Mouse (Mus musculus) hindbrain, embryonic 11.5 days (tissue): ENCODE measurements at regions not wholly inside any gene's neighbourhood (a gene's known extent, or its start where the extent isn't known, plus 50 kb on each side); places are given as distances from the start of the nearest gene placed in this dataset.

Source experiments
- ATAC-seq: fragments of 200-750 bp; cut with Nextera tagmentation; 2 replicates; pipeline ENCODE4 v1.8.0; 2017; ENCODE audit warnings: mild to moderate bottlenecking, moderate TSS enrichment, moderate library complexity; ENCODE audit not compliant: low FRiP score
- DNase-seq: peaks from one replicate; pipeline ENCODE4 v3.0.0-alpha.2; 2015; ENCODE audit warnings: low spot score
- H3K27ac ChIP-seq: fragments of 300-500 bp; sonication (generic); 2 replicates; pipeline ENCODE4 v1.5.1; 2014; ENCODE audit warnings: mild to moderate bottlenecking, low read depth, low read length
- H3K27me3 ChIP-seq: fragments of 300-500 bp; sonication (generic); 2 replicates; pipeline ENCODE4 v1.6.1; 2014; ENCODE audit warnings: mild to moderate bottlenecking, low read length, moderate library complexity, mixed read lengths; ENCODE audit not compliant: control insufficient read depth, insufficient read depth
- H3K36me3 ChIP-seq: fragments of 300-500 bp; sonication (generic); 2 replicates; pipeline ENCODE4 v1.6.1; 2014; ENCODE audit warnings: mild to moderate bottlenecking, low read length, moderate library complexity, mixed read lengths; ENCODE audit not compliant: control insufficient read depth, insufficient read depth
- H3K4me1 ChIP-seq: fragments of 300-500 bp; sonication (generic); replicated peaks from 2 replicates; pipeline ENCODE4 v1.6.1; 2014; ENCODE audit warnings: low read length, mixed read lengths; ENCODE audit not compliant: control insufficient read depth, insufficient read depth
- H3K4me2 ChIP-seq: fragments of 300-500 bp; sonication (generic); replicated peaks from 2 replicates; pipeline ENCODE4 v1.6.1; 2014; ENCODE audit warnings: mild to moderate bottlenecking, low read depth, low read length
- H3K4me3 ChIP-seq: fragments of 300-500 bp; sonication (generic); 2 replicates; pipeline ENCODE4 v1.5.1; 2014; ENCODE audit warnings: low read depth, low read length
- H3K9ac ChIP-seq: fragments of 300-500 bp; sonication (generic); 2 replicates; pipeline ENCODE4 v1.6.1; 2014; ENCODE audit warnings: low read depth, low read length
- H3K9me3 ChIP-seq: fragments of 300-500 bp; sonication (generic); 2 replicates; pipeline ENCODE4 v1.6.1; 2016; ENCODE audit warnings: low read length; ENCODE audit not compliant: control insufficient read depth
- WGBS: fragments of 180-500 bp; shearing (Covaris S2); extraction: QIAGEN DNeasy Blood & Tissue Kit; methylation state at CpG from one replicate; pipeline ENCODE4 v1.1.7; 2014; 5-methylcytosine and 5-hydroxymethylcytosine counted together

DNA sequence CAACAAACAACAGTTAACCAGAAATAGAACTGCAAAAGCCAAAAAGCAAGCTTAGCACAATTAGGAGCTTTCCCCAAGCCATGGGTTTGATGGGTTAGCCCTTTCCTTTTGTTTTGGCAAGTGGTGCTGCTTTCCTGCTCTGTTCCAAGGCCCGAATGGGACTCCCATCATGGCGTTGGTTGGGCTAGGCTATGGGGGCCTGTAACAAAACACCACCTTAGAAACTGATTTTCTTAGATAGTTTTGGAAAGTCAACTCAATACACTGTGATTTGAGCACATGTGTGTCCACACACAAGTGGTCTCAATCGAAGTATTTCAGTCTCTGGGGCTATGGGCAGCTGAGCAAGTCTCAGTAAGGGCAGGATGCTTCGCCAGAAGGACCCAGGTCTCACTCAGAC is 470.5 kb upstream of the Kif2a start:
- Histone ChIP-seq H3K4me1 (no peaks in the 10 kb centered on the region), H3K9ac (no peak overlapping the region), H3K9me3 (no peaks in the 10 kb centered on the region), H3K4me3 (no peak overlapping the region), H3K27me3 (no peaks in the 10 kb centered on the region), H3K36me3 (no peaks in the 10 kb centered on the region), H3K4me2 (no peak overlapping the region), H3K27ac (no peak overlapping the region)
- 95% methylated on average over 4 of the region's 4 CpGs for WGBS
- no peak for DNase-seq
- no peak for ATAC-seq

- no peaks in the 10 kb centered on the region for H3K4me1 ChIP-seq
- H3K4me3 ChIP-seq, result no peak overlapping the region
- ATAC-seq (no peak), DNase-seq (no peak)
- no peaks in the 10 kb centered on the region for H3K36me3 ChIP-seq
- no peak overlapping the region for H3K9ac ChIP-seq
- H3K4me2 ChIP-seq, result no peak overlapping the region
- 62% methylated on average over 7 of the region's 7 CpGs for WGBS
- H3K27me3 ChIP-seq, result no peaks in the 10 kb centered on the region
- no peak overlapping the region for H3K27ac ChIP-seq
- no peaks in the 10 kb centered on the region for H3K9me3 ChIP-seq
Measured at GRCm38 (mm10) chr13:107491423-107491822, 469.5 kb upstream of the Kif2a start.

GRCm38 (mm10) chr13:107485400-107486017 is 463.6 kb upstream of the Kif2a start:
- Histone ChIP-seq H3K9ac (no peak overlapping the region), H3K4me2 (no peak overlapping the region), H3K4me3 (no peak overlapping the region), H3K27ac (no peak overlapping the region), H3K27me3 (no peaks in the 10 kb centered on the region), H3K4me1 (peaks cover 5% of the 10 kb centered on the region), H3K9me3 (no peaks in the 10 kb centered on the region), H3K36me3 (no peaks in the 10 kb centered on the region)
- 78% methylated on average over 4 of the region's 4 CpGs for WGBS
- DNase-seq (no peak), ATAC-seq (no peak; the same call in 1 of the 2 replicates)

DNA sequence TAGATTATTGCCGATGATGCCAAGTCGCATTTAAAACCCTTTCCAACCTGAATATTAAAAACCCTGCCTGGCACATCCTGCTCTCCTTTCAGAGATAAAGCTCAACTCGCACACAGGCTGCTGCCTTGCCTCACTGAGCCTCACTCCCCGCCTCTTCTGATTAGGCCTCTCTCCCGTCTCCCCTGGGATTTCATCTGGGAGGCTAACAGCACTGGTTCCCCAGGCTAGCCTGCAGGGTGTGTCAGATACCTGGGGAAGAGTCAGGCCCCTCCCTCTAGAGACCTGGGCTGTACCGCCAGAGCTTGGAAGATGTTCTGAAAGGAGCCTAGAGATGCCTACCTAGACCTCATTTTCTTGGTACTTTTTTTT is 462.7 kb upstream of the Kif2a start:
- Histone ChIP-seq H3K4me2 (no peak overlapping the region), H3K27ac (peak overlapping the region; percentile 67; the same call in 1 of the 2 replicates), H3K9ac (no peak overlapping the region), H3K4me3 (no peak overlapping the region), H3K4me1 (peaks cover 5% of the 10 kb centered on the region), H3K36me3 (no peaks in the 10 kb centered on the region), H3K27me3 (no peaks in the 10 kb centered on the region), H3K9me3 (no peaks in the 10 kb centered on the region)
- DNase-seq, result no peak
- ATAC-seq, result no peak; the same call in 1 of the 2 replicates
- WGBS, result 43% methylated on average over 6 of the region's 6 CpGs

GRCm38 (mm10) chr13:107483967-107484629 is 462.2 kb upstream of the Kif2a start:
- H3K4me2 ChIP-seq, result no peak overlapping the region
- 45% methylated on average over 12 of the region's 12 CpGs for WGBS
- peak; percentile 23 for DNase-seq
- ATAC-seq, result peak; percentile 81
- H3K4me1 ChIP-seq, result peaks cover 5% of the 10 kb centered on the region
- no peak overlapping the region for H3K4me3 ChIP-seq
- no peak overlapping the region for H3K9ac ChIP-seq
- no peaks in the 10 kb centered on the region for H3K27me3 ChIP-seq
- H3K9me3 ChIP-seq, result no peaks in the 10 kb centered on the region
- no peaks in the 10 kb centered on the region for H3K36me3 ChIP-seq
- H3K27ac ChIP-seq, result peak overlapping the region; percentile 67; the same call in 1 of the 2 replicates

GRCm38 (mm10) chr13:107475166-107475565 is 453.2 kb upstream of the Kif2a start:
- 84% methylated on average over 3 of the region's 3 CpGs for WGBS
- no peak for ATAC-seq

GRCm38 (mm10) chr13:107469491-107470276 is 447.8 kb upstream of the Kif2a start:
- Histone ChIP-seq H3K4me3 (0 out of 2 replicates have a peak overlapping the region, but pooled peaks have one; percentile 2), H3K27me3 (no peaks in the 10 kb centered on the region), H3K36me3 (no peaks in the 10 kb centered on the region), H3K9me3 (no peaks in the 10 kb centered on the region), H3K4me1 (no peaks in the 10 kb centered on the region), H3K9ac (no peak overlapping the region), H3K27ac (no peak overlapping the region), H3K4me2 (peak overlapping the region; percentile 25)
- DNase-seq, result peak; percentile 37
- ATAC-seq, result peak; percentile 77
- WGBS, result 3% methylated on average over 13 of the region's 13 CpGs

More at GRCm38 (mm10) chr13:107475166-107475565, 453.2 kb upstream of the Kif2a start:
- Histone ChIP-seq H3K4me2 (no peak overlapping the region), H3K27ac (no peak overlapping the region), H3K4me3 (no peak overlapping the region), H3K27me3 (no peaks in the 10 kb centered on the region), H3K9me3 (no peaks in the 10 kb centered on the region), H3K4me1 (no peaks in the 10 kb centered on the region), H3K36me3 (no peaks in the 10 kb centered on the region), H3K9ac (no peak overlapping the region)
- DNase-seq, result no peak

DNA sequence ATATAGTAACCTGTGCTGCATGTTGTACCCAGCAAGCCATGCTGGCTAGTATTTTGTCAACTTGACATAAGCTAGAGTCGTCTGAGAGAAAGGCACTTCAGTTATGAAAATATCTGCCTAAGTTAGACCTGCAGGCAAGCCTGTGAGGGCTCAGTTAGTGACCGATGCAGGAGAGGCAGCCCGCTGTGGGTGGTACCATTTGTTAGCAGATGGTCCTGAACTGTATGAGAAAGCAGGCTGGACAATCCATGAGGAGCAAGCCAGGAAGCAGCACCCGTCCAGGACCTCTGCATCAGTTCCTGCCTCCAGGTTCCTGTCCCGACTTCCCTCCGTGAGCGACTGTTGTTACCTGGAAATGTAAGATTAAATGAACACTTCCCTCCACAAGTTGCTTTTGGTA is 440.9 kb upstream of the Kif2a start:
- no peak overlapping the region for H3K27ac ChIP-seq
- no peak overlapping the region for H3K9ac ChIP-seq
- ATAC-seq, result no peak
- no peak overlapping the region for H3K4me3 ChIP-seq
- no peaks in the 10 kb centered on the region for H3K4me1 ChIP-seq
- no peak for DNase-seq
- no peaks in the 10 kb centered on the region for H3K27me3 ChIP-seq
- no peaks in the 10 kb centered on the region for H3K36me3 ChIP-seq
- WGBS, result 84% methylated on average over 7 of the region's 7 CpGs
- H3K9me3 ChIP-seq, result no peaks in the 10 kb centered on the region
- no peak overlapping the region for H3K4me2 ChIP-seq
